Mouse (Mus musculus) ES-Bruce4 (cell line): ENCODE data around the gene Scgn.

Experiments used
- CTCF ChIP-seq: IDR thresholded peaks from one replicate; pipeline ENCODE4 v1.8.1; 2011; ENCODE audit warnings: low read depth, low read length
- EP300 ChIP-seq: IDR thresholded peaks from 2 replicates; pipeline ENCODE4 v1.6.1; 2011; ENCODE audit warnings: low read depth, low read length; ENCODE audit not compliant: insufficient read depth
- POLR2A ChIP-seq: IDR thresholded peaks from one replicate; pipeline ENCODE4 v1.8.1; 2011; ENCODE audit warnings: low read length; ENCODE audit not compliant: insufficient read depth

- TF ChIP-seq CTCF (no peak), POLR2A (no peak), EP300 (no peak)
These were observed 60.1 kb downstream of the Scgn start for GRCm38 (mm10) chr13:23930904-23931303.
